ENCODE assay signal across 8 mouse cellular contexts in the genomic region with DNA sequence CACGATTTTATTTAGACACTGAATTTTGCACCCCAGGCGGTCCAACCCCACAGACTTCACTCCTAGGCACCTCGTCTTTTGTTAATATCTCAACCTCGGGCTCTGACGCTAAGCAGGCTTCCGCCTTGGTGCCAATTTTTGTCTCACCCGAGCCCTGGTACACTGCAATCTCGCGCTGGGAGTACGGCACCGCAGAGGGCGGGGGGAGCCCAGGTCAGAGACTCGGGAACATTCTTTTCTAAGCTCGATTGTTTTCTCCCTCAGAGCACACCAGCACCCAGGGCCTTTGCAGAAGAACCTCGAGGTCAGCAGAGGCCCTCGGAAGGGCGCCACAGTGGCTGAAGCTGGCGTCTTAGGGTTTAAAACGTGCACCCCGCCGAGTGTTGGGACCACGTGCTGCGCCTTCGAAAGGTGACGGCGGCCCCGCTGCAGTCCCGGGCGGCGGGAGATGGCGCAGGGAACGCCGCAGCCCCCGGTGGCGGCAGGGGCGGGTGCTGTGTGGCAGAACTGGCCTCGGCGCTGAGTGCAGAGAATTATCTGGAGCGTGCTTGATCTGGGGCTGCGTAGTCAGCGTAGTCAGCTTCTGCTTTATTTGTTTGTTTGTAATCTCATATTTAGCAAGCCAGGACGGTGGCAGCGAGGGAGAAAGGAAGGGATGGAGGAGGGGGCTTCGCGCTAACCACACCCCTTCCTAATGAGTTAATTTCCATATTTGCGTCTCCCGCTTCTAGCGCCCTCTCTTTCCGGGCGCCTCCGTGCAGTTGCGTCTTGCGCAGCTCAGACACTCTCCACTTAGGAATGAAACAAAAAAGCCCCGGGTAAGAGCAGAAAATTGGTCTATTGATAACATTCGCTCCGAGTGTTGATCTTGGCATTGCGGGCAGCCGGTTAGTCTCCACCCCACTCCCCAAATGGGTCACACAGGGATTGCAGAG. TPM values are rescaled to one million over a fixed set of nuclear protein-coding genes. Genes with fewer than 3 reads are reported as not detected.
DNase-seq lines count a peak whose midpoint lies in the region; ATAC-seq and TF ChIP-seq lines count a peak whose summit lies in the region.

No protein-coding gene starts in this region.

- no peak for DNase-seq in gastrocnemius, adult 2 months
- no peak for DNase-seq in gastrocnemius, adult 8-10 months (ENCODE audit: low spot score in 2 of 2)
- DNase-seq in ES-CJ7 (ENCODE audit: low read depth, low spot score) = peak; percentile 84
- no peak for DNase-seq in limb, embryonic 14.5 days (ENCODE audit: low spot score)
- DNase-seq in retina, embryonic 14.5 days (ENCODE audit: low spot score) = peak; percentile 80
- no peak for DNase-seq in cerebellum, postnatal 4 days (ENCODE audit: low spot score in 2 of 2)
- no peak for DNase-seq in ovary, postnatal 36 days (ENCODE audit: low spot score)

- H3K4me3 ChIP-seq in gastrocnemius, adult 2 months = peak overlapping the region; percentile 69
- H3K4me3 ChIP-seq in forebrain, embryonic 12.5 days (replicated peaks) = peak overlapping the region; percentile 38
- H3K4me3 ChIP-seq in limb, embryonic 14.5 days (replicated peaks; ENCODE audit: low read length) = peak overlapping the region; percentile 14

- TF ChIP-seq POLR2A in limb, embryonic 14.5 days (IDR thresholded peaks at IDR 0.05; ENCODE audit: borderline replicate concordance, extremely low read depth, insufficient read depth, insufficient read length) = no peak

- whole genome bisulfite sequencing in forebrain, embryonic 12.5 days = under 1% methylated on average over 58 of the region's 58 CpGs
- under 1% methylated on average over 58 of the region's 58 CpGs for WGBS in limb, embryonic 14.5 days

- peak; percentile 41 for ATAC-seq in forebrain, embryonic 12.5 days (ENCODE audit: low FRiP score)
- no peak for ATAC-seq in limb, embryonic 14.5 days (ENCODE audit: low FRiP score, low read depth)

- no peak for TF ChIP-seq CTCF in gastrocnemius, adult 2 months (IDR thresholded peaks at IDR 0.05)

- H3K4me1 ChIP-seq in forebrain, embryonic 12.5 days = peaks cover 91% of the 10 kb centered on the region
- peaks cover 4% of the 10 kb centered on the region; the same call in 1 of the 2 replicates for H3K4me1 ChIP-seq in limb, embryonic 14.5 days (ENCODE audit: control insufficient read depth, insufficient read depth, low read length)

- peaks cover 8% of the 10 kb centered on the region; the same call in 1 of the 2 replicates for H3K27me3 ChIP-seq in forebrain, embryonic 12.5 days
- H3K27me3 ChIP-seq in limb, embryonic 14.5 days (ENCODE audit: control insufficient read depth, insufficient read depth, low read length) = peaks cover 97% of the 10 kb centered on the region

- peak overlapping the region; percentile 67 for H3K4me2 ChIP-seq in forebrain, embryonic 12.5 days
- peak overlapping the region; percentile 45 for H3K4me2 ChIP-seq in limb, embryonic 14.5 days (replicated peaks; ENCODE audit: low read depth, low read length, severe bottlenecking)

- no peaks in the 10 kb centered on the region for H3K36me3 ChIP-seq in forebrain, embryonic 12.5 days (replicated peaks)
- no peaks in the 10 kb centered on the region for H3K36me3 ChIP-seq in limb, embryonic 14.5 days (ENCODE audit: control insufficient read depth, insufficient read depth, low read length)

- H3K27ac ChIP-seq in gastrocnemius, adult 2 months = no peak overlapping the region
- peak overlapping the region; percentile 96 for H3K27ac ChIP-seq in forebrain, embryonic 12.5 days
- no peak overlapping the region for H3K27ac ChIP-seq in limb, embryonic 14.5 days (replicated peaks; ENCODE audit: low read depth, low read length)

- intact Hi-C loops in gastrocnemius, adult 2 months (cut with DNase I) = no loop called here

- no peaks in the 10 kb centered on the region for H3K9me3 ChIP-seq in forebrain, embryonic 12.5 days
- H3K9me3 ChIP-seq in limb, embryonic 14.5 days (ENCODE audit: control insufficient read depth, low read length) = no peaks in the 10 kb centered on the region

- peak overlapping the region; percentile 77 for H3K9ac ChIP-seq in forebrain, embryonic 12.5 days
- H3K9ac ChIP-seq in limb, embryonic 14.5 days (ENCODE audit: low read depth, low read length, severe bottlenecking) = no peak overlapping the region

RNA-seq across cellular contexts. Expression of gene Sox2, which starts 13.8 kb away (rescaled TPM):
- total RNA-seq in gastrocnemius, adult 2 months (2021) = not detected
- total RNA-seq in gastrocnemius, adult 8-10 months (2022) = under 1 TPM in 1 of 4 experiments, not detected in 3; 0.13 TPM
- polyA plus RNA-seq in forebrain, embryonic 12.5 days (2016; fragmentation: Nextera tagmentation; extraction: Ambion mirVana) = 75.5 and 77.0 TPM in 2 replicates
- polyA plus RNA-seq in limb, embryonic 14.5 days (2012; rRNA removed) = 1.3 TPM in 2 replicates
- polyA plus RNA-seq in limb, embryonic 14.5 days (2014; fragmentation: Nextera tagmentation; extraction: Ambion mirVana) = 0.21 and 0.35 TPM in 2 replicates

Comparison
In these comparisons a context has a peak if more than half of its experiments do, and no peak if none do; other contexts are left out.
1. DNase-seq: peak in ES-CJ7 (single experiment) and retina, embryonic 14.5 days (single experiment); none in gastrocnemius, adult 2 months (single experiment), gastrocnemius, adult 8-10 months (0 of 2), limb, embryonic 14.5 days (single experiment), cerebellum, postnatal 4 days (0 of 2) and ovary, postnatal 36 days (single experiment).
2. H3K4me3 ChIP-seq: peak in every context shown above with its lines; median percentile 69 in gastrocnemius, adult 2 months; 38 in forebrain, embryonic 12.5 days; 14 in limb, embryonic 14.5 days.